Mouse (Mus musculus) brain, embryonic 14.5 days (tissue): ENCODE measurements around the gene Plekhg3. TPM values are rescaled to one million over a fixed set of nuclear protein-coding genes. Genes with fewer than 3 reads are reported as not detected.

Source experiments
- DNase-seq: peaks from one replicate; pipeline ENCODE4 v3.0.0-alpha.2; 2011; ENCODE audit warnings: low read depth
- CTCF ChIP-seq: fragments of 200-500 bp; IDR thresholded peaks from 2 replicates; pipeline ENCODE4 v1.5.1; 2012; ENCODE audit warnings: inconsistent platforms, mild to moderate bottlenecking, moderate library complexity, borderline replicate concordance; ENCODE audit not compliant: insufficient read depth, insufficient read length; ENCODE audit errors: extremely low read depth
- POLR2A ChIP-seq: fragments of 200-500 bp; IDR thresholded peaks from 2 replicates; pipeline ENCODE4 v1.6.1; 2012; ENCODE audit warnings: mild to moderate bottlenecking, inconsistent platforms, borderline replicate concordance; ENCODE audit not compliant: poor library complexity, insufficient read depth, insufficient read length, severe bottlenecking; ENCODE audit errors: extremely low read depth
- polyA plus RNA-seq: library from polyadenylated mRNA; depleted of rRNA; stranded (reverse); fragments of >200 nt; gene quantifications from 2 replicates; pipeline ENCODE4 v1.2.3, GENCODE M21; 2012

Gene Plekhg3
- polyA plus RNA-seq, 1 experiment, result 5.2 TPM

- TF ChIP-seq CTCF (no peak), POLR2A (no peak)
- no peak for DNase-seq
These were observed 1.9 kb upstream of the Plekhg3 start for GRCm38 (mm10) chr12:76528766-76529165.

- TF ChIP-seq POLR2A, result no peak
- TF ChIP-seq CTCF, result no peak
- no peak for DNase-seq
These were observed 1.6 kb downstream of the Plekhg3 start for GRCm38 (mm10) chr12:76531986-76532925.

GRCm38 (mm10) chr12:76532926-76533376, 2.3 kb downstream of the Plekhg3 start:
- DNase-seq, result no peak
- TF ChIP-seq POLR2A (no peak), CTCF (no peak)

- TF ChIP-seq POLR2A, result no peak
- no peak for TF ChIP-seq CTCF
These were observed 2.9 kb downstream of the Plekhg3 start for GRCm38 (mm10) chr12:76533377-76534222.

GRCm38 (mm10) chr12:76534233-76534632, 3.5 kb downstream of the Plekhg3 start:
- no peak for TF ChIP-seq CTCF
- TF ChIP-seq POLR2A, result no peak

More at GRCm38 (mm10) chr12:76533377-76534222, 2.9 kb downstream of the Plekhg3 start:
- peak; percentile 74 for DNase-seq

GRCm38 (mm10) chr12:76534641-76535283, 4.1 kb downstream of the Plekhg3 start:
- no peak for TF ChIP-seq POLR2A
- no peak for TF ChIP-seq CTCF
- DNase-seq, result no peak

More at GRCm38 (mm10) chr12:76534233-76534632, 3.5 kb downstream of the Plekhg3 start:
- DNase-seq, result no peak

- no peak for DNase-seq
- TF ChIP-seq CTCF, result no peak
These were observed 4.8 kb downstream of the Plekhg3 start for GRCm38 (mm10) chr12:76535471-76535900.

GRCm38 (mm10) chr12:76536591-76537153, 6.0 kb downstream of the Plekhg3 start:
- DNase-seq, result no peak
- no peak for TF ChIP-seq POLR2A
- TF ChIP-seq CTCF, result no peak

- TF ChIP-seq CTCF (no peak), POLR2A (no peak)
- DNase-seq, result no peak
These were observed 6.7 kb downstream of the Plekhg3 start for GRCm38 (mm10) chr12:76537434-76537833.

GRCm38 (mm10) chr12:76540169-76540568, 9.5 kb downstream of the Plekhg3 start:
- DNase-seq, result no peak
- TF ChIP-seq CTCF (no peak), POLR2A (no peak)
